Mouse (Mus musculus): ENCODE measurements at regions not wholly inside any gene's neighbourhood (a gene's known extent, or its start where the extent isn't known, plus 50 kb on each side); places are given as distances from the start of the nearest gene placed in this dataset.

DNA sequence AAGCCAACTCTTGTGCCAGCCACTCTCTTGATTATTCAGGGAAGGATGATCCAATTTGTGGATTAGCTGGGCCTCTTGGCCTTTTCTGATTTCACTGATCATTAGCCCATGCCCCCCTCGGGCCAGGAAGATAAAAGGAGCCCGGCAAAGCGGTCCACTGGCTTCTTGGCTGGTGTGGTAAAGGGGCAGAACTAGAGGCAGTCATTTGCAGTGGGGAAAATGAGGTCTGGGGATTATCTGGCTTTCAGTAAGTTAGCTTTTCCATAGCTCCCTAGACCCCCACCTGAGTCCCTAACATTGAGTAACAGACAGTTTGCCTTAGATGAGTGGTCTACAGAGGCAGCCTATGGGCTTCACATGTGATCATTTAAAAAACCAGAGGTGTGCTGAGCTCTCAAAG is 163.7 kb downstream of the Insig2 start:
- DNase-seq (ENCODE audit: low read depth, low spot score) (no peak), ATAC-seq (no peak)
- peaks cover 4% of the 10 kb centered on the region for H3K27me3 ChIP-seq
- TF ChIP-seq CTCF (IDR thresholded peaks at IDR 0.05): no peak
- ChIA-PET CTCF (no interaction called here), POLR2A (no interaction called here)
- in situ Hi-C loops (cut with MboI; ENCODE audit: low pct_unique_long_range_greater_than_20kb): no loop called here

- peaks cover 26% of the 10 kb centered on the region for H3K27me3 ChIP-seq
- DNase-seq (ENCODE audit: low read depth, low spot score): no peak
These were observed 155.8 kb downstream of the Insig2 start for GRCm38 (mm10) chr1:121176541-121176940.

DNA sequence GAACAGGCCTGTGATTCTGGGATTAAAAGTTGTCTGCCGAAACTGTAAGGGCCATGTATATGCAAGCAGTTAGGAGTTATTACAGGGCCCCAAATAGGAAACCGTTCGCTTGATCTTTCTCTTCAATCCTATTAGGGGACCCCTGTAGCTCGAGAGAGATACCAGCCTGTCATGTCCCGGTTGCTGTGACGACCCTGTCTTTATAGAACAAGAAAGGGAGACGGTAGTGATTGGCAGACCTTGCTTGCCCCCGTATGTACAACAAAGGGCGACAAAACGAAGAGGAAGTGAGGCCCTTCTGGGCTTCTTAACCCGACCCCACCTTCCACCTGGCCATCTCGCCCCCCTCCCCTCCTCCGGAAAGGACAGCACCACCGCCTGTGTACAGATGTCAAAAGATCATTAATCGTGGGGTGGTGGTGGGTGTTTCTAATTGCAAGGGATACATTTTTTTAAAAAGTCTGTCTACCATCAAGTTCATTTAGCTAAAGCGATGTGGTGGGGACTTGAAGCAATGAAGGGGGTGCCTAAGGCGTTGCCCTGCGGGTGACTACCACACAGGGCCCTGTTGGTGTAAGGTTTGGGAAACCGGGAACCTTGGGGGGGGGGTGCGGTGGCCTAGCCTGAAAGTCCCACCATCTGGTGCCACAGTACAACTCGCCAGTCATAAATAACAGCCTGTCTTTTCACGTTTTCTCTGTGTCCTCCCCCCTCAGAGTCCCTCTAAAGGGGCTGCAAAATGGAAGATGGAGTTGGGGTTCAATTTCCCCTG is 155.1 kb downstream of the Insig2 start:
- in situ Hi-C loops (cut with MboI; ENCODE audit: low pct_unique_long_range_greater_than_20kb): loop anchor here (5.0 kb wide), 1 partner anchor 590 kb away; no protein-coding TSS in a partner anchor
- ATAC-seq: no peak
- H3K27me3 ChIP-seq: peaks cover 26% of the 10 kb centered on the region
- TF ChIP-seq CTCF (IDR thresholded peaks at IDR 0.05): no peak
- ChIA-PET POLR2A (interaction anchor here (0.9 kb wide), 1 partner anchor 586 kb away, joined by 3 read pairs; no protein-coding TSS in a partner anchor), CTCF (no interaction called here)
- DNase-seq (ENCODE audit: low read depth, low spot score): no peak

More at GRCm38 (mm10) chr1:121176541-121176940, 155.8 kb downstream of the Insig2 start:
- CTCF ChIA-PET: no interaction called here
- POLR2A ChIA-PET: no interaction called here
- in situ Hi-C loops (cut with MboI; ENCODE audit: low pct_unique_long_range_greater_than_20kb): loop anchor here (5.0 kb wide), 1 partner anchor 589 kb away; no protein-coding TSS in a partner anchor
- TF ChIP-seq CTCF (IDR thresholded peaks at IDR 0.05): no peak
- ATAC-seq: no peak

DNA sequence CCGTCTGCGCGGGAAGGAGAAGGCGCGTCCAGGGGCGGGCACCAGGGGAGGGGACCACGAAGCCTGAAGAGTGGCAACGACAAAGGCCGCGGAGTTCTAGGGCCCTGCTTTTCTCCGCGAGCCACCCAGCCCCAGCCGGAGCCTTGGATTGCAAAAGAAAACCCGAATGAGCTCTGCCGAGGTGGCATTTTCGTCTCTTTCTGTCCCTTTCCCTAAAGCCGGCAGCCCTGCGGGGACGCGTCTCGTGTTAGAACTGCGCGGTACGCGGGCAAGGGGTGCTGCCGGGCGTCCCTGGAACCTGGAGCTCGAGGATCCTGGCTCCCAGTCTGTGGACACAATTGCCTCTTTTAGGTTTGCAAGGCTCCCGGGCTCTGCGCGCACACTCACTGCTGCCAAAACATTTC is 154.5 kb downstream of the Insig2 start:
- ChIA-PET POLR2A (interaction anchor here (0.9 kb wide), 1 partner anchor 587 kb away, joined by 3 read pairs; no protein-coding TSS in a partner anchor), CTCF (no interaction called here)
- no peak for TF ChIP-seq CTCF (IDR thresholded peaks at IDR 0.05)
- in situ Hi-C loops (cut with MboI; ENCODE audit: low pct_unique_long_range_greater_than_20kb): loop anchor here (5.0 kb wide), 1 partner anchor 591 kb away; no protein-coding TSS in a partner anchor
- DNase-seq (ENCODE audit: low read depth, low spot score) (no peak), ATAC-seq (no peak)
- H3K27me3 ChIP-seq: peaks cover 26% of the 10 kb centered on the region

- no peak for TF ChIP-seq CTCF (IDR thresholded peaks at IDR 0.05)
- POLR2A ChIA-PET: no interaction called here
- in situ Hi-C loops (cut with MboI; ENCODE audit: low pct_unique_long_range_greater_than_20kb): loop anchor here (5.0 kb wide), 1 partner anchor 591 kb away; no protein-coding TSS in a partner anchor
- CTCF ChIA-PET: interaction anchor here (0.7 to 1.5 kb wide), 4 partner anchors 18 to 592 kb away, joined by 3 to 12 read pairs (median 4); no protein-coding TSS in a partner anchor
- H3K27me3 ChIP-seq: peaks cover 29% of the 10 kb centered on the region
- DNase-seq (ENCODE audit: low read depth, low spot score): no peak
- ATAC-seq: no peak
These were observed 153.7 kb downstream of the Insig2 start for GRCm38 (mm10) chr1:121178611-121179245.

- DNase-seq (ENCODE audit: low read depth, low spot score): no peak
- ChIA-PET CTCF (interaction anchor here (0.7 to 1.9 kb wide), 11 partner anchors 11 to 598 kb away, joined by 3 to 12 read pairs (median 3); no protein-coding TSS in a partner anchor), POLR2A (interaction anchor here (0.6 kb wide), 1 partner anchor 117 kb away, joined by 3 read pairs; no protein-coding TSS in a partner anchor)
- peak; percentile 81 for TF ChIP-seq CTCF (IDR thresholded peaks at IDR 0.05)
- H3K27me3 ChIP-seq: peaks cover 34% of the 10 kb centered on the region
- ATAC-seq: peak; percentile 57
- in situ Hi-C loops (cut with MboI; ENCODE audit: low pct_unique_long_range_greater_than_20kb): no loop called here
These were observed 151.9 kb downstream of the Insig2 start for GRCm38 (mm10) chr1:121180273-121181030.

DNA sequence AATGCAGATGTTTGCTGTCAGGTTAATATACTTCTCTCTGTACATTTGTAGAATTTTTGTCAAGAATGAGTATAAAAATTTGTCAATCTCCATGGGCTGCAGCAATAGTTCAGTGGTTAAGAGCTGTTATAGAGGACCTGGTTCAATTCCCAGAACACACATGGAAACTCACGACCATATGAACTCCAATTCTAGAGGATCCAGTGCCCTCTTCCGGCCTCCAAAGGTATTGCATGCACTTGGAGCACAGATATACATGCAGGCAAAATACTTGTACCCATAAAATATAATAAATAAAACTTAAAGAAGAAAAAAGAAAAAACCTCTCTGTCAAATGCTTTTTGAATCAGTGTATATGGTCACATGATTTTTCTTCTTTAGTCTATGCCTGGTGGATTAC is 143.5 kb downstream of the Insig2 start:
- in situ Hi-C loops (cut with MboI; ENCODE audit: low pct_unique_long_range_greater_than_20kb): no loop called here
- peak; percentile 46 for TF ChIP-seq CTCF (IDR thresholded peaks at IDR 0.05)
- no peak for DNase-seq (ENCODE audit: low read depth, low spot score)
- no peak for ATAC-seq
- POLR2A ChIA-PET: no interaction called here
- CTCF ChIA-PET: interaction anchor here (1.3 kb wide), 1 partner anchor 12 kb away, joined by 4 read pairs; no protein-coding TSS in a partner anchor
- peaks cover 18% of the 10 kb centered on the region for H3K27me3 ChIP-seq

GRCm38 (mm10) chr1:121194800-121195199 is 137.6 kb downstream of the Insig2 start:
- in situ Hi-C loops (cut with MboI; ENCODE audit: low pct_unique_long_range_greater_than_20kb): no loop called here
- POLR2A ChIA-PET: no interaction called here
- CTCF ChIA-PET: interaction anchor here (1.2 kb wide), 1 partner anchor 18 kb away, joined by 3 read pairs; no protein-coding TSS in a partner anchor
- ATAC-seq: no peak
- peaks cover 14% of the 10 kb centered on the region for H3K27me3 ChIP-seq
- DNase-seq (ENCODE audit: low read depth, low spot score): no peak
- no peak for TF ChIP-seq CTCF (IDR thresholded peaks at IDR 0.05)

DNA sequence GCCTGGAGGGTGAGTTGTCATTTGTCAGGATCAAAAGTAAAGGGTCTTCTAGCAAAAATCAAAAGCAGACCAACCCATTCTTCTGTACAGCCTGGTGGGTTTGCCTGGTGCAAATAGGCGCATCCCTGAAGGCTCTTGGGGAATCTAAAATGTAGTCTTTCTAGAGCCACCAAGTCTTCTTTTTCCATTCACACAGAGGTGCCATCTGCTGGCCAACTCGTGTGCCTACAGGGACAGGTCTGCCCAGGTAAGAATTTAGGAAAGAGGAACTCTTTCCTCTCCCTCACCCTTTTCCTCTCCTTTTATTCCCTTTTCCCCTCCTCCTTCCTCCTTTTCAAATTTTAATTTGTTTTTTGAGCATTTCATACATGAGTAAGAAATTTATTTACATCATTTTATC is 116.5 kb downstream of the Insig2 start:
- ATAC-seq (no peak), DNase-seq (ENCODE audit: low read depth, low spot score) (no peak)
- TF ChIP-seq CTCF (IDR thresholded peaks at IDR 0.05): peak; percentile 63
- ChIA-PET CTCF (no interaction called here), POLR2A (no interaction called here)
- peaks cover 11% of the 10 kb centered on the region for H3K27me3 ChIP-seq
- in situ Hi-C loops (cut with MboI; ENCODE audit: low pct_unique_long_range_greater_than_20kb): no loop called here

DNA sequence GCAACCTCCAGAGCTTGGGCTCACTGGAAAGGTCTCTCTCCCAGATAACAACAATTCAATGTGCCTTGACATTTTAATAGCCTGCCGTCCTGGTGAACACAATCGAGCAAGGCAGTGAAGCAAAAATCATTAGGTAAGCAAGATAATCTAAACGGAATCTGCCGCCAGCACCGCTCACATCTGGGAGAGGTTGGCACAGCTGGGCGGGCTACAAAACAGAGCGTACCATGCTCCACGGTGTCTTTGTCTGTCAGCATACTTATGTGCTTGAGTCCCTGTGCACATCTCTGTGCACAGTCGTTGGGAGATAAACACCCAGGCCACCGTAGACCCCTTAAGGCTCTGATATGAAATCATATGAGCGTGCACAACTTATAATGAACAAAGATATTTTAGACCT is 108.1 kb downstream of the Insig2 start:
- TF ChIP-seq CTCF (IDR thresholded peaks at IDR 0.05): no peak
- DNase-seq (ENCODE audit: low read depth, low spot score) (no peak), ATAC-seq (no peak)
- ChIA-PET POLR2A (no interaction called here), CTCF (no interaction called here)
- in situ Hi-C loops (cut with MboI; ENCODE audit: low pct_unique_long_range_greater_than_20kb): no loop called here
- H3K27me3 ChIP-seq: peaks cover 32% of the 10 kb centered on the region
